Mouse (Mus musculus): Measurements from ENCODE around the gene Ddb1. TPM values are rescaled to one million over a fixed set of nuclear protein-coding genes. Genes with fewer than 3 reads are reported as not detected.

Gene Ddb1
- total and polyA plus RNA-seq, 2 experiments from 2014 or later, result 146 to 288 TPM

DNA sequence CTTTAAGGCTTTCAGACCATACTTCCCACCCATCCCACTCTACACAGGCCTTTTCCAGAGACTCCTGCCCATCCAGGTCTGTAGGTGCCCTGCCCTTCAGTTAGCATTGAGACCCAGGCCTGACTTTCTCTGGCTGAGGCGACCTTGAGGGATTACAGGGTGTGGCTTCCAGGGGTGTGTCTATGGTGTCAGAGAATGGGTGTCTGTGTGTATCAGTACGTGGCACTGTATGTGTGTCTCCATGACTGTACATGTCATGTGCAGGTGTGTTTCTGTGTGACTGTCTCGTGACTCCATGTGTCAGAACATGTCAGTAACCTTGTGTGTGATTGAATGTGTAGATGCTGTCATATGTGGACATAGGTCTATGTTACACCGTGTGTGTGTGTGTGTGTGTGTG lies 66.2 kb downstream of the Ddb1 start:
- H3K9ac ChIP-seq (replicated peaks; ENCODE audit: low read length), result no peak overlapping the region
- no peak overlapping the region for H3K27ac ChIP-seq
- no peaks in the 10 kb centered on the region for H3K4me1 ChIP-seq (ENCODE audit: insufficient read depth, low read length)
- no peak overlapping the region for H3K4me3 ChIP-seq (ENCODE audit: low read length)
- no peaks in the 10 kb centered on the region for H3K36me3 ChIP-seq (ENCODE audit: insufficient read depth, low read length)
- no peak overlapping the region for H3K4me2 ChIP-seq (ENCODE audit: low read depth, low read length)
- DNase-seq (ENCODE audit: low spot score), result no peak
- no peaks in the 10 kb centered on the region for H3K27me3 ChIP-seq (ENCODE audit: insufficient read depth, low read length)
- H3K9me3 ChIP-seq (ENCODE audit: low read length), result no peaks in the 10 kb centered on the region
- no peak for TF ChIP-seq CTCF (IDR thresholded peaks at IDR 0.05; ENCODE audit: low read depth)
- 85% methylated on average over 4 of the region's 4 CpGs for WGBS
- ATAC-seq, result no peak

DNA sequence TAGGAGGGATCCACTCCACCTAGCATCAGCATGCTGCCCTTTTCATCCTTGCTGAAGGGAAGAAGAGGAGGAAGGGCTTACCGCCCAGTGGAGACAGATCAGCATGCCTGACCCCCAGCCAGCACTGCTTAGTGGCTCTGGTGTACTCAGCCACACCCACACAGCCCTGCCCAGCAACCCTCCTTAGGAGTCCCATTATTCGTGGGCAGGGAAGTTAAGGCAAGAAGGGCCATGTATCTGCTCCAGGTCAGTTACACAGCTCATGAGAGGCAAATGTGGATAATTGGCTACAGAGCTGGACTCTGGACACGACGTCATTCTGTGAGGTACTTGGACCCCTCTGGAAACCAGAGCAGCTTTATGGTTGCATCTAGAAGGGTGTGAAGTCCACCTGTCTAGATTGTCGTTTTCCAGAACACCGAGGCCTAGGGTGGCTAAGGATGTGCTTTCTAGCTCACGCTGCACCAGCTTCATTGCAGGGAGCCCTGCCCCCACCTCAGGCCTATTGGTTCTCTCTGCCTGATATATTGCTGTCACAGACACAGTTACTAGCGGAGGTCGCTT lies 66.8 kb downstream of the Ddb1 start:
- no peaks in the 10 kb centered on the region for H3K27me3 ChIP-seq (ENCODE audit: insufficient read depth, low read length)
- ATAC-seq (no peak), DNase-seq (ENCODE audit: low spot score) (no peak)
- H3K4me3 ChIP-seq (ENCODE audit: low read length), result no peak overlapping the region
- H3K27ac ChIP-seq, result no peak overlapping the region
- H3K9me3 ChIP-seq (ENCODE audit: low read length), result no peaks in the 10 kb centered on the region
- H3K4me2 ChIP-seq (ENCODE audit: low read depth, low read length), result no peak overlapping the region
- 67% methylated on average over 9 of the region's 9 CpGs for WGBS
- no peak for TF ChIP-seq CTCF (IDR thresholded peaks at IDR 0.05; ENCODE audit: low read depth)
- no peaks in the 10 kb centered on the region for H3K36me3 ChIP-seq (ENCODE audit: insufficient read depth, low read length)
- H3K9ac ChIP-seq (replicated peaks; ENCODE audit: low read length), result no peak overlapping the region
- no peaks in the 10 kb centered on the region for H3K4me1 ChIP-seq (ENCODE audit: insufficient read depth, low read length)

GRCm38 (mm10) chr19:10673275-10673674 lies 68.1 kb downstream of the Ddb1 start:
- TF ChIP-seq CTCF (IDR thresholded peaks at IDR 0.05; ENCODE audit: low read depth), result no peak
- H3K27ac ChIP-seq, result no peak overlapping the region
- H3K36me3 ChIP-seq (ENCODE audit: insufficient read depth, low read length), result no peaks in the 10 kb centered on the region
- H3K4me3 ChIP-seq (ENCODE audit: low read length), result no peak overlapping the region
- H3K9ac ChIP-seq (replicated peaks; ENCODE audit: low read length), result no peak overlapping the region
- no peak overlapping the region for H3K4me2 ChIP-seq (ENCODE audit: low read depth, low read length)
- H3K4me1 ChIP-seq (ENCODE audit: insufficient read depth, low read length), result no peaks in the 10 kb centered on the region
- WGBS, result 50% methylated on average over 1 of the region's 1 CpGs
- DNase-seq (ENCODE audit: low spot score) (no peak), ATAC-seq (no peak)
- no peaks in the 10 kb centered on the region for H3K9me3 ChIP-seq (ENCODE audit: low read length)
- no peaks in the 10 kb centered on the region for H3K27me3 ChIP-seq (ENCODE audit: insufficient read depth, low read length)

DNA sequence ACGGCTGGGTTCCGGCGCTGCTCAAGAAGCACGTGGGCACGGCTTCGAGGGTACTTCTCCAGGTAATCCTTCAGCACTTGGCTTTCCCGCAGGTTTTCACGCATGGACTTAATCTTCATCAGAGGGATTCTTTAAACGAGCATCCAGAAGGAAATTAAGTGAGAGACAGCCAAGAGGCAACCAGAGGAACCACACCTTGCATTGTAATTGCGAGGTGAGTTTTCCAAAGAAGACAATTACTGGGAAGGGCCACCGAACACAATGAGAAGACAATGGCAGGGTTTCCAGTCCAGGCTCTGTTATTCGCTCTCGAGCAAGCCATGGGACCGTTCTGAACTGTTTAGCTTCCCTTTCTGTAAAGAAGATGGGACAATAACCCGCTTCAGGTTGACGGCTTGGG lies 71.5 kb downstream of the Ddb1 start:
- H3K9me3 ChIP-seq (ENCODE audit: low read length), result no peaks in the 10 kb centered on the region
- no peak overlapping the region for H3K4me3 ChIP-seq (ENCODE audit: low read length)
- WGBS, result 84% methylated on average over 16 of the region's 16 CpGs
- H3K36me3 ChIP-seq (ENCODE audit: insufficient read depth, low read length), result no peaks in the 10 kb centered on the region
- H3K9ac ChIP-seq (replicated peaks; ENCODE audit: low read length), result no peak overlapping the region
- ATAC-seq, result no peak
- DNase-seq (ENCODE audit: low spot score), result no peak
- no peak overlapping the region for H3K27ac ChIP-seq
- H3K27me3 ChIP-seq (ENCODE audit: insufficient read depth, low read length), result no peaks in the 10 kb centered on the region
- H3K4me1 ChIP-seq (ENCODE audit: insufficient read depth, low read length), result no peaks in the 10 kb centered on the region
- no peak overlapping the region for H3K4me2 ChIP-seq (ENCODE audit: low read depth, low read length)
- TF ChIP-seq CTCF (IDR thresholded peaks at IDR 0.05; ENCODE audit: low read depth), result no peak

GRCm38 (mm10) chr19:10677915-10678771 lies 73.0 kb downstream of the Ddb1 start, which contains the start of gene Pga5:
Gene Pga5, minus strand, starts transcription at chr19:10678071.
- peak; percentile 96 for TF ChIP-seq CTCF (IDR thresholded peaks at IDR 0.05; ENCODE audit: low read depth)
- 36% methylated on average over 6 of the region's 6 CpGs for WGBS
- H3K27ac ChIP-seq, result no peak within 1 kb of the TSS
- DNase-seq (ENCODE audit: low spot score) (peak; percentile 93), ATAC-seq (peak; percentile 61)
- H3K4me2 ChIP-seq (ENCODE audit: low read depth, low read length), result no peak within 1 kb of the TSS
- H3K4me1 ChIP-seq (ENCODE audit: insufficient read depth, low read length), result no peaks in the 10 kb centered on the region
- no peaks in the 10 kb centered on the region for H3K9me3 ChIP-seq (ENCODE audit: low read length)
- no peaks in the 10 kb centered on the region for H3K36me3 ChIP-seq (ENCODE audit: insufficient read depth, low read length)
- no peaks in the 10 kb centered on the region for H3K27me3 ChIP-seq (ENCODE audit: insufficient read depth, low read length)
- H3K4me3 ChIP-seq (ENCODE audit: low read length), result no peak within 1 kb of the TSS
- no peak within 1 kb of the TSS for H3K9ac ChIP-seq (replicated peaks; ENCODE audit: low read length)

- TF ChIP-seq CTCF (IDR thresholded peaks at IDR 0.05; ENCODE audit: low read depth), result no peak
- H3K4me2 ChIP-seq (ENCODE audit: low read depth, low read length), result no peak overlapping the region
- WGBS, result 56% methylated on average over 1 of the region's 1 CpGs
- no peak overlapping the region for H3K27ac ChIP-seq
- H3K36me3 ChIP-seq (ENCODE audit: insufficient read depth, low read length), result no peaks in the 10 kb centered on the region
- no peaks in the 10 kb centered on the region for H3K4me1 ChIP-seq (ENCODE audit: insufficient read depth, low read length)
- no peaks in the 10 kb centered on the region for H3K27me3 ChIP-seq (ENCODE audit: insufficient read depth, low read length)
- no peak overlapping the region for H3K4me3 ChIP-seq (ENCODE audit: low read length)
- DNase-seq (ENCODE audit: low spot score) (no peak), ATAC-seq (peak; percentile 52; the same call in 1 of the 2 replicates)
- H3K9me3 ChIP-seq (ENCODE audit: low read length), result no peaks in the 10 kb centered on the region
- no peak overlapping the region for H3K9ac ChIP-seq (replicated peaks; ENCODE audit: low read length)
Observed at GRCm38 (mm10) chr19:10678772-10679067, 73.6 kb downstream of the Ddb1 start.

Other genes with a start within 250 kb of the Ddb1 start
- gene Syt7, start 216.2 kb upstream of the Ddb1 start, total RNA-seq (2014; rRNA removed), result 93.4 and 114 TPM in 2 replicates
- 11.9 and 17.4 TPM in 2 replicates for gene Syt7, start 216.2 kb upstream of the Ddb1 start, polyA plus RNA-seq (2015; fragmentation: Nextera tagmentation; extraction: Ambion mirVana)
- gene Lrrc10b, start 147.9 kb upstream of the Ddb1 start, total RNA-seq (2014; rRNA removed), result 6.5 and 6.8 TPM in 2 replicates
- gene Lrrc10b, start 147.9 kb upstream of the Ddb1 start, polyA plus RNA-seq (2015; fragmentation: Nextera tagmentation; extraction: Ambion mirVana), result 2.0 and 2.1 TPM in 2 replicates
- 4.0 and 5.4 TPM in 2 replicates for gene Ppp1r32, start 122.4 kb upstream of the Ddb1 start, total RNA-seq (2014; rRNA removed)
- 2.3 and 2.9 TPM in 2 replicates for gene Ppp1r32, start 122.4 kb upstream of the Ddb1 start, polyA plus RNA-seq (2015; fragmentation: Nextera tagmentation; extraction: Ambion mirVana)
- gene Cpsf7, start 80.1 kb upstream of the Ddb1 start, total RNA-seq (2014; rRNA removed), result 44.9 and 47.4 TPM in 2 replicates
- 34.4 and 36.2 TPM in 2 replicates for gene Cpsf7, start 80.1 kb upstream of the Ddb1 start, polyA plus RNA-seq (2015; fragmentation: Nextera tagmentation; extraction: Ambion mirVana)
- 47.7 and 58.2 TPM in 2 replicates for gene Sdhaf2, start 79.2 kb upstream of the Ddb1 start, total RNA-seq (2014; rRNA removed)
- 60.2 and 64.2 TPM in 2 replicates for gene Sdhaf2, start 79.2 kb upstream of the Ddb1 start, polyA plus RNA-seq (2015; fragmentation: Nextera tagmentation; extraction: Ambion mirVana)
- 20.7 and 28.4 TPM in 2 replicates for gene Tmem216, start 49.1 kb upstream of the Ddb1 start, total RNA-seq (2014; rRNA removed)
- gene Tmem216, start 49.1 kb upstream of the Ddb1 start, polyA plus RNA-seq (2015; fragmentation: Nextera tagmentation; extraction: Ambion mirVana), result 35.8 and 42.0 TPM in 2 replicates
- 18.0 TPM in 2 replicates for gene Cyb561a3, start 28.2 kb upstream of the Ddb1 start, total RNA-seq (2014; rRNA removed)
- 15.6 and 16.6 TPM in 2 replicates for gene Cyb561a3, start 28.2 kb upstream of the Ddb1 start, polyA plus RNA-seq (2015; fragmentation: Nextera tagmentation; extraction: Ambion mirVana)
- 15.1 and 16.6 TPM in 2 replicates for gene Tmem138, start 28.0 kb upstream of the Ddb1 start, total RNA-seq (2014; rRNA removed)
- gene Tmem138, start 28.0 kb upstream of the Ddb1 start, polyA plus RNA-seq (2015; fragmentation: Nextera tagmentation; extraction: Ambion mirVana), result 34.6 and 35.7 TPM in 2 replicates
- 10.3 and 18.2 TPM in 2 replicates for gene Tkfc, start 327 bp downstream of the Ddb1 start, total RNA-seq (2014; rRNA removed)
- gene Tkfc, start 327 bp downstream of the Ddb1 start, polyA plus RNA-seq (2015; fragmentation: Nextera tagmentation; extraction: Ambion mirVana), result 18.4 TPM in 2 replicates
- 1.3 and 7.0 TPM in 2 replicates for gene Vwce, start 28.9 kb downstream of the Ddb1 start, total RNA-seq (2014; rRNA removed)
- gene Vwce, start 28.9 kb downstream of the Ddb1 start, polyA plus RNA-seq (2015; fragmentation: Nextera tagmentation; extraction: Ambion mirVana), result 1.5 and 1.7 TPM in 2 replicates
- not detected in 2 replicates for gene Pga5, start 72.7 kb downstream of the Ddb1 start, total RNA-seq (2014; rRNA removed)
- gene Pga5, start 72.7 kb downstream of the Ddb1 start, polyA plus RNA-seq (2015; fragmentation: Nextera tagmentation; extraction: Ambion mirVana), result not detected in 2 replicates
- 29.8 and 30.7 TPM in 2 replicates for gene Vps37c, start 83.4 kb downstream of the Ddb1 start, total RNA-seq (2014; rRNA removed)
- 25.8 and 27.2 TPM in 2 replicates for gene Vps37c, start 83.4 kb downstream of the Ddb1 start, polyA plus RNA-seq (2015; fragmentation: Nextera tagmentation; extraction: Ambion mirVana)
- gene Cd5, start 133.7 kb downstream of the Ddb1 start, total RNA-seq (2014; rRNA removed), result 0.68 TPM in 1 of 2 replicates, not detected in the other
- 0.26 and 0.32 TPM in 2 replicates for gene Cd5, start 133.7 kb downstream of the Ddb1 start, polyA plus RNA-seq (2015; fragmentation: Nextera tagmentation; extraction: Ambion mirVana)
- gene Cd6, start 224.7 kb downstream of the Ddb1 start, total RNA-seq (2014; rRNA removed), result not detected in 2 replicates
- 0.08 TPM in 1 of 2 replicates, not detected in the other for gene Cd6, start 224.7 kb downstream of the Ddb1 start, polyA plus RNA-seq (2015; fragmentation: Nextera tagmentation; extraction: Ambion mirVana)
- gene Slc15a3, start 234.4 kb downstream of the Ddb1 start, total RNA-seq (2014; rRNA removed), result 1.5 and 1.9 TPM in 2 replicates
- 0.21 and 0.78 TPM in 2 replicates for gene Slc15a3, start 234.4 kb downstream of the Ddb1 start, polyA plus RNA-seq (2015; fragmentation: Nextera tagmentation; extraction: Ambion mirVana)

All from hindbrain, postnatal 0 days (tissue).